Mouse (Mus musculus): ENCODE measurements around the gene Exoc4.
A peak's percentile ranks its signal among the peaks of the same experiment; 100 is the strongest.

Exoc4 gene

DNA sequence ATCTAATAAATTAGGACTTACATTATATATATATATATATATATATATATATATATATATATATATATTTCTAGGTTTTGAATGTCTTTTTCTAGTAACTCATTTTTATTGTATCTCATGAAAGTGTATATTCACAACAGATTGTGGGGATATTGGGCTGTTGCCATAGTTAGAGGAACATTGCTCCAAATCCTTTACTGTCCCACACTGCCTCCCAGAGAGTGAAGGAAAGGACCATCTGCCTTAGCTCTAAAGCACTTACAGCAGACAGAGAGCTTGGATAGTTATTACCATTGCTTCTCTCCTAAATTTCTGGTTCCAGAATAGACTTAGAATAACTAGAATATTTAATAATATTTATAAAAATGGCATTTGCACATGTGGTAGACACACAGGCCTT lies 512.7 kb downstream of the Exoc4 start:
- no peak for DNase-seq (ENCODE audit: low spot score in 2 of 2)

DNA sequence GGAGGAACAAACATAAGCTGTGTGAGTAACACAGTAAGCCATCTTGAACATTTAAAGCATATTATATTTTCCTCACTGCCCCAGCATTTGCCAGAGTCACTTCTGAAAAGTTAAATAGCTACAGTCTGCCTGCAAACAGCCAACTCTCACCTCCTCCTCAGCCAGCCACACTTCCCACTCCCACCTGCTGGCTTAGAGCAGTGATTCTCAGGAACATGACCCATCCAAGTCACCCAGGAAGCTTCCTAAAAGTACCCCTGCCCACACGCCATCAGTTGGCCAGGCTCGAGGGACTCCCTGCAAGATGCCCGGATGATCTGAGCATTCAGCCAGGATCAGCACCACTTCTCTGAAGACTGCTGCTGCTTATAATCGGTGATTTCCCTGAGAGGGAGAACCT lies 514.4 kb downstream of the Exoc4 start:
- DNase-seq (ENCODE audit: low spot score in 2 of 2), result peak; percentile 61 to 83

DNA sequence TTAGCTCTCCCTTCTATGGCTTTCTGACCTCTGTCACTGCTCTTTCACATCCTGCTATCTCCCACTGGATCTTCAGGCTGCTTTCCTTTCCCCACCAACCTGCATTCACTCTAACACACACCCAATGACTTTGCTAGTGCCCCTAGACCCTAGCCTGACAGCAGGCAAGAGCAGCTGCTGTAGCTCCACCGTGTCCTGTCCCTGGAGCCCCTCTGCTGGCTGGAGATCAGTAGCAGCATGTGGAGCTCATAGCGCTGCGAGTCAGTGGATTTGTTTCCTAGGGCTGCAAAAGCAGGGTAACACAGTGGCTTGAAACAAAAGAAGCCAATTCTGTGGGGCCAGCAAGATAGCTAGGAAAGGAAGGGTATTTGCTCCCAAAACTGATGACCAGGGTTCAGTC lies 515.1 kb downstream of the Exoc4 start:
- DNase-seq (ENCODE audit: low spot score in 2 of 2), result no peak

DNA sequence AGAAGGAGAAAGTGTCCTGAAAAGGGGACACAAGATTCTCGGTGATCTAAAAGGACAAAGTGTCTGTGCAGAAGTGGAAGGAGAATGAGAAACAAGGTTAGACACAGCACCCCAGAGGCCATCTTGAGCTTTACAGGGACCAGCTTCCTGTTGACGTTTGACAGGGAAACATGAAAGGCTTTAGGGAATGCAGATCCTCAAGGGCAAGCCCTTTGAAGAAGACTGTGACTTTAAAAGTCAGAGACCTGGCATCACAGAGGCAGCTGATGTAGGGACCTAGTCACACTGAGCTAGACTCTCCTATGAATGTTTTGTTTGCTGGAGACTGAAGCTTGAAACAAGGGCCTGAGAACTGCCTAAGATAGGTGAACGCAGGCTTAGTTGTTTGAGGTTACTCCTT lies 520.4 kb downstream of the Exoc4 start:
- no peak for DNase-seq (ENCODE audit: low spot score in 2 of 2)

DNA sequence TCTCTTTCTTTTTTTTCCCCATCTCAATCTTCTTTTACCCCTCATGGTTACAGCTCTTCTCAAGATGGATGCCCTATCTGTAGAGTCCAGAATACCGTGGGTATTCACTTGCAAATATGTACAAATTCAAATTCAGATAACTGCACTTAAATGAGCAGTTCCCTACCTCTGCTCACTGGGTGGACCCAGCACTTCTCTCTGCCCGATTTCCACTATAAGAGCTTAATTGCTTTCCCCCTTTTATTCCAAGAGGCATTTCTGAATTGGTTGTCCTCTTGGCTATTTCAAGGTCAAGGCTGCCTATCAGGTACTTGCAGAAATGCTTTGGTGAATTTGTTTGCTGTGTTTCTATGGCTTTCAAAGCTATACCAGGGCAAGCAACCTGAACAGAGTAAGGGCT lies 521.1 kb downstream of the Exoc4 start:
- DNase-seq (ENCODE audit: low spot score in 2 of 2), result no peak

DNA sequence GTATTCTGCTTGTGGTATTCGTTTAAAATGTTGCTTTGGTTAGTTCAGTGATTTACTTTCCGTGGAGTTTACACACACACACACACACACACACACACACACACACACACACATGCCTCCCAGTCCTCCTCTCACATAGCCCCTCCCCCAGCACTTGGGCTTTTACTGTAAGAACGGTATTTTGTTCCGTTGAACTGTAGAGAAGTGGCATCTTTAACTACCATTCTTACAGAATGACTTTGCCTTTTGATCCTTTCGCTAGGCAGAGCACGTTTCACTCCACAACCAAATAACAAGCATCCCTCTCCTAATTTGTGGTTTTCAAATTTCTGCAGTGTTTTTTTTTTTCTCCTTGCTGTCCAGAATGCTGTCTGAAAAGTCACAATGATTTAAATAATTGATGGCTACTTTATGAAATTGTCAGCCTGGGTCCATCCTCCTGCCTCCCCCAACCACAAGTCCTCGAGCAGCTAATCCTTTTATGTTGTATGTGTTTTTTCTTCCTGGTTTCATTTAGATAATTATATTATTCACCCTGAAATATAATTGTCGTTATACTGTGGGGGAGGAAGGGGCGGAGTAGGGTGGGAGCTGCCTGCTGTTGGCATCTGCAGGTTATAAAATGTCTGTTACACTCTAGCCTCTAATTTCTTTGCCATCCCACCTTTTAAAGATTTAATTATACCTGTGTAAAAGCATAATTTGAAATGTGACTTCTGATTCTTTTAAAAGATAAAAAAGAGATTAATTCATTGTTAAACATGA lies 523.8 kb downstream of the Exoc4 start:
- DNase-seq (ENCODE audit: low spot score in 2 of 2), result no peak

DNA sequence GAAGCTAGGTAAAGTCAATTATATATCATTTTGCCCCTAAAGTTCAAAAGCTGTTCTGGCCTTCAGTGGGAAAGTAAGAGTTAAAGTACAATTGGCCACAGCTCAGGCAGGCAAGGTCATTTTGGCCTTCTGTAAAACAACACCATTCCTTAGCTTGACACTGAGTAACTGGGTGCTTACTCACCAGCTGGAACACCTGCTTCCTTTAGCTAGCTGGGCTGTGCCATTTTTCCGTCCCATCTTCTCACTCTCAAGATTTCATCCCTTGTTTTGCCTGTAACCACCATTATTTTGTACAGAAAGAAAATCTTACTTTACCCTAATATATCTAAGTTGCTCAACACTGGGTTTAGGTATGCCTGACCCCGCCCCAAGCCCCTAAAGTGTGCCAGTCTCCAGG lies 543.7 kb downstream of the Exoc4 start:
- DNase-seq (ENCODE audit: low spot score in 2 of 2), result no peak

DNA sequence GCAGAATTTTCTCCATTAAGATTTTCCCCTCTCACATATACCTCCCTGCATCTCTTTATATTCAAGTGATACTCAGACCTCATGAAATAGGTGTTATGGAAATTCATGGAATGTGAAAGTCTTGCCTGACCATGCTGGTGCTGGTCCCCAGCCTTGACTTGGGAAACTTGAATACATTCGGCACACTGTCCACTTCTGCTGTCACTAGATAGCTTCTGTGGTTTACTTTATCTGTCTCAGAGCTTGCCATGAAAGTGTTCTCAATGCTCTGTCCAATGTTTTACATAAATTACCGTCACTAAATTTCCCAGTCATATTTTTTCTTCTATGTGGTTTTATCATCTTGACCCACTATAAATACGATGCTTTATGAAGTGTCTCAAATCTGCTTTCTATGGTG lies 552.4 kb downstream of the Exoc4 start:
- DNase-seq (ENCODE audit: low spot score in 2 of 2), result no peak

DNA sequence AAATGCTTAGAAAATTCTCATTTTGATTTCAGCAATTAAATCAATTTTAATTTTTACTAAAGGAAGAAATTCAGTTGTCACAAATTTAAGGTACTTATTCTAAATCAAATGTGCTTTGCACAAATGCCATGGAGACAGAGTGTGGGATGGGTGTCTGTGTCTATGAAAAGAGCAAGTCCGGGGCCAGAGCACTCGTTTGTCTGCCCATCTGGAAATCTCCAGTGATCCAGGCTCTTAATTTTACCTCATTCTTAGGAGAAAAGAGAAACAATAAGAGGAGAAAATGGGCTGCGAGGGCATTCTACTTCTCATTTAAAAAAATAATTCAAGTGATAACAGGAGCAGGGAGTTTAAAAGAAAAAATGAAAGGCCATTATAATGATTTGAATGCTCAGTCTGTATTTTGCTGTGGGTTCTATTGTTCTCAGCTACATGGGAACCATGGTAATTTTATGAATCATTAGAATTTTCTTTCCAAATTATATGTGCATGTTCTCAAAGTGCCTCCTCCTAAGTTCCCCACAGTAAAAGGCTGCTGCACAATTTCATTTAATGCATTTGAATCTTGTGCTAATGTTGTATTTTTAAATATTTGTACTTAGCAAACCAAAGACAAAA lies 554.7 kb downstream of the Exoc4 start:
- no peak for DNase-seq (ENCODE audit: low spot score in 2 of 2)

DNA sequence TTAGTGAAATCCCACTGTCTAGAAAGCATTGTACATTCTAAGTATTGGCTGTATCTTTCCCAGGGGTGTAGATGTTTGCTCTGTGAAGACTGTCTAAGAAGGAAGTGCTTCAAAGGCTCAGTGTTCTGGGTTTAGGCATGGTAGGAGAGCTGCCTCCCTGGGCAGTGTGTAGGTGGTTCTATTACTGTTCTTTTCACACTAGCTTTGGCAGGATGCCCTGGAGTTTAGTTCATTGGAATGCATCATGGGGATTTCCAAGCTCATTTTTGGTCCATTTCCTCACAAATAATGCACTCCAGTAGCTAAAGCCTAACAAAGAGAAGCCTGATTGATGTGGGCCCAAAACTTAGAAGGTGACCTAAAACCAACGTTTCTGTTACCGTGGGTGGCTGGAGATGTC lies 555.9 kb downstream of the Exoc4 start:
- peak; percentile 69 to 91 for DNase-seq (ENCODE audit: low spot score in 2 of 2)

DNA sequence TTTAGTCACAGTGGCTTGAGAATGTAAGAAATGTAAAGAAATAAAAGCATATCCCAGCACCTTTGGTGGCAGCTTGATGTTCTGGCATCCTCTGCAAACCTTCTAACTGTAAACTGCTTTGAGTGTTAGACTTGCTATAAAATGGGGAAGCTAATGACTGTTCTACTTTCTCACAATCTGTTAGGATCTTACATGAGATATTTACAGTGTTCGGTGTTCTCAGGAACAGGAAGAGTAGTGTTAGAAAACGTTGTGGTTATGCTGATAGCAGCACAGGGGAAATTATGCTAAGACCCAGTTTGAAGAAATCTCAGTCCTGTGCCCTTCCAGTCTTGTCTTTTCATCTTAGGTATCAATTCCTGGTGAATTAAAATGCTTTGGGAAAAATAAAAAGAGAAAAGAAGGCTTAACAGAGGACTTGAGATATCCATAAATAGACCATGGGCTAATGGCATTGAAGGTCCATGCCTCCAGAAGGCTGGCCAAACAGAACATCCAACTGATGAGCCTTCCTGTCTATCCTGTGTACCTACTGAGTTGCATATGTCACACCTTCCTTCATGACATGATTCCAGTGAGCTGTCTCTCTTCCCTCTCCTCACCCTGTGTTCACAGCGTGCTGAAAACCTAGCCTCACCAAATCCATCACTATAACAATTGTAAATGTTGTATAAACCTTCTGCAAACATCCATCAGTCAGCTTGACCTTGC lies 557.3 kb downstream of the Exoc4 start:
- DNase-seq (ENCODE audit: low spot score in 2 of 2), result no peak

DNA sequence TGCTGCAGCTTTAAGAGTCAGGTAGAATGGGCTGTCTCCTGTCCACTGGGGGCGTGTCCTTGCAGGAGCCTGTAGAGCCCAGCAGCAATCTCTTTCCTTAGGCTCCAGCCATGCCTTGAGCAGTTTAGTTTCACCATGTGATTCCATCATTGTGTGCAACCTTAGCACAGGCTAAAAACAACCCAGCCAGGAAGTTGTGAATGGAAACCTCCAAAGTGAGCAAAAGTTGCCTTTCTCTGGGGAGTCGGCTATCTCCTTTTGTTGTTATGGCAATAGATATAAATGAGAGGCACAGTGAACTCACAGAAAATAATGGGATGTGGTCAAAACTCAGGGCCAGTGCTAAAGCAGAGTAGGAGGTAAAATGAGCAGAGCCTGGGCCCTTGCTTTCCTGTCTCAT lies 565.5 kb downstream of the Exoc4 start:
- DNase-seq (ENCODE audit: low spot score in 2 of 2), result no peak

DNA sequence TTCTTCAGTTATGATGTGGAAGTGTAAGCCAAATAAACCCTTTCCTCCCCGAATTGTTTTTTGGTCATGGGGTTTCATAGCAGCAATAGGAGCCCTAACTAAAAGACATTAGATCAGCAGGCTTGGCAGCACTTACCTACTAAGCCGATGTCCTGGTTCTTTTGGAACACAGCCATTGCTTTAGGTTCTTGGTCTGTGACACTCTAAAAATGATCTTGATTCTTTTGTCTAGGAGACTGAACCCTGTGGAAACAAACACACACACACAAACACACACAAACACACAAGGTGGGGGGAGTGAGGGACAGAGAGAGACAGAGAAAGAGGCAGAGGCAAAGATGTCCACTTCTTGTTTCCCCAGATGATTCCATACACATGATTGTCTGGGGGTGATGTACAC lies 574.3 kb downstream of the Exoc4 start:
- DNase-seq (ENCODE audit: low spot score in 2 of 2), result no peak

DNA sequence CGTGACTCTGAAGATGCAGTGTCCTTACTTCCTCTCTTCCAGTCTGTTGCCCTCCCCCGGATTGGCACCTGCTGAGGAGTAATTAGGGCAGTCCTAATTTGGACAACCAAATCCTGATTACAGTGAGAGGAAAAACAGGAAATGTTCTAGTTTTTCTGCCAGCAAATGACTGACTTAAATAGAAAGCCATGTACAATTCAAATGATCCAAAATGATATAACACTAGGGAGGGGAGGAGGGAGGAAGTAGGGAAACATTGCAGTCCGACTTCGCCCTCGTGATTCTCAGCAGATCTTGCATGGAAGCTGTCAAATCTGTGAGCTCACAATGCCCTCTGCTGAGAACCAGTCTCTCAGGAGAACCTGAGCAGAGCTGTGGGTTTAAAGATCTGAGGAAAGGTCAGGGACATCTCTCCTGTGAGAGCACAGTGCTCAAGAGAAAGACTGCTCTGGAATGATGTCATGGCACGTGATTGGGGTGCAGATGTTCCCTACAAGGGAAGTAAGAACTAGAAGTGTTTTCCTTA lies 575.0 kb downstream of the Exoc4 start:
- DNase-seq (ENCODE audit: low spot score in 2 of 2), result peak; percentile 55 to 60

DNA sequence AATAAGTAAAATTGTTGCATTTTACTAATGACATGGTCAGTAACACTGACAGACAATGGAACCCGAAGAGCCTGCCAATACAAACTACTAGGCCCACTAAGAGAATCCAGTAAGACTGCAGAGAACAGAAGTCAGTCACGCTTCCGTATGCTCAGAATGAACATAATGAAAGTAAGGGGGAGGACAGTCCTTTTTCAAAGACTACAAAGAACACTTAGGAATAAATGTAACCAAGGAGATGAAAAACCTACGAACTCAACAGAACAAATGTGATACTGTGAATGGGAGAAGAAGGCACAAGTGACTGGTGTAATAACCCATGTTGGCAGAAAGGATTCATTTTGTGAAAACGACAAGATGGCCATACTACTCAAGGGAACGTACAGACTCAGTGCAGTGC lies 579.6 kb downstream of the Exoc4 start:
- no peak for DNase-seq (ENCODE audit: low spot score in 2 of 2)

DNA sequence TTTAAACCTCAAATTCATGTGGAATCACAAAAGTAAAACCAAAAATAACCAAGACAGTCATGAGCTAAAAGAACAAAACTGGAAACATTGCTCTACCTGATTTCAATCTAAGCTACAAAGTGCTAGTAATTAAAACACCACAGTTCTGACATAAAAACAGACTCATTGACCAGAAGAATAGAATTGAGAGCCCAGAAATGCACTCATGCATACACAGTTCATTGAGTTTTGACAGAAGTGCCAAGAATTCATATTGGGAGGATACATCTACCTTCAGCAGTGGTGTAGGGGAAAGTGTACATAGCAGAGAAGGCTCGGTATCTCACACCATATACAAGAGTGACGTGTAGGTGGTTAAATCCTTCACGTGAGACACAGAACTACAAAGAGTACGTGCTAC lies 580.4 kb downstream of the Exoc4 start:
- no peak for DNase-seq (ENCODE audit: low spot score in 2 of 2)

DNA sequence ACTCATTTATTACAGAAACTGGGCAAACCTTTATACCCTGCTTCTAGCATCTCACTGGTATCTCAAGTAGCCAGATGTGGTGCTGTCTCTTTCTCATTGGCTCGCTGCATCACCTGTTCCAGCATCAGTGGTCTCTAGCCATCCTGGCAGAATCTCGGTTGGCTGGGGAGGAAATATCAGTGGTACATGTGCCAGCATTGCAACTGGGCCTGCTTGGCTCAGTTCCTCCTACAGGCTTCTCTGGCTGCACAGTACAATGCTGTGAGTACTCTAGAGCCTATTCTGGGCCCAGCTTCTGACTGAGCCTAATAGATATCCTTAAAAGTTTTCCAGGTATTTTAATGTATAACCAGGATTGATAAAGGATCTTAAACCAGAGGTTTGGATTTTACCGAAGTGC lies 582.4 kb downstream of the Exoc4 start:
- DNase-seq (ENCODE audit: low spot score in 2 of 2), result no peak

DNA sequence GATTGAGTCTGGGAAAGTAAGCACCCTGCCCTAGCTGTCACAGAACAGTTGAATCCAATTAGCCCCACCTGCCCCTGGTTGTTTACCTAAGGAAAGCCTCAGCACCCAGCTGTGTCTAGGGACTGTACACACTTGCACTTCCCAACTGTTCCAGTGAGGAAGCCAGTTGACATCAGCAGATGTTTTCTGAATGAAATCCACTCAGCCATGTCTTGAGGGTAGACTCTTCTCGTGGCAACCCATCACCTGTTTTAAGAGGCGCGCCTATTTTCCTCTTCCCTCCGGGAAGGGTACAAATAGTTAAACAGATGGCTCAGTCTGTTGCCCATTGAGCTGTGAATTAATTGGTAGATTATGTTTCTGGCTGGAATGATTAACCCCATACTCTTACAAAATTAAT lies 584.1 kb downstream of the Exoc4 start:
- no peak for DNase-seq (ENCODE audit: low spot score in 2 of 2)

DNA sequence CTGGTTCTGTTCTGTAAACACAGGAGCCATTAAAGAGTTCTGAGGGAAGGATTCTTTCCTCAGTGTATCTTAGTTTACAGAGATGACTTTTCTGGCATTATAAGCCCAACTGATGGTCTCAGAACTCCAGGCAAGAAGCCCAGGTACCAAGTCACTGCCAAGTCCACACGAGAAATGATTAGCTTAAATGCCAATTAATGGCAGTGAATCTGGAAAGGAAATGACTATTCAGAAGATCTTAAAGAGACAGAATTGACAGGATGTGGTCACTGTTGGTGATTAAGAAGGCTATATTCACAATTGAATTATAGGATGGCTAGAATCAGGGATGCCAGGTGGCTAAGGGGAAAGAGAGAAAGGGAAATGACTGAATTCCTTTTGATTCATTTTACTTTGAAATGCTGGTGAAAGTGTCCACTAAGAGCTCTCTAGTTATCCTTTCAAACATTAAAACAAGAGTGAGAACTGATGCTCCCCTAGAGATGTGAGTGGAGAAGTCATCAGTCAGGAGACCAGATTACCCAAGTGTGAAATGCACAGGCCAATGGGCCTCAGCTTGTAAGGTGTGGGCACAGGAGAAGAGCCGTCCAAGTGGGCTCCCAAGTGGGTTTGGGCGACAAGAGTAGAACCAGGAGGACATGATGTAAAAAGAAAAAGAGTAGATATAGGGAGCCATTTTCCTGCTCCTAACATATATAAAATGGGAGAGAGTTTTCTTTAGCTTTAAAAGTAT lies 587.3 kb downstream of the Exoc4 start:
- no peak for DNase-seq (ENCODE audit: low spot score in 2 of 2)

DNA sequence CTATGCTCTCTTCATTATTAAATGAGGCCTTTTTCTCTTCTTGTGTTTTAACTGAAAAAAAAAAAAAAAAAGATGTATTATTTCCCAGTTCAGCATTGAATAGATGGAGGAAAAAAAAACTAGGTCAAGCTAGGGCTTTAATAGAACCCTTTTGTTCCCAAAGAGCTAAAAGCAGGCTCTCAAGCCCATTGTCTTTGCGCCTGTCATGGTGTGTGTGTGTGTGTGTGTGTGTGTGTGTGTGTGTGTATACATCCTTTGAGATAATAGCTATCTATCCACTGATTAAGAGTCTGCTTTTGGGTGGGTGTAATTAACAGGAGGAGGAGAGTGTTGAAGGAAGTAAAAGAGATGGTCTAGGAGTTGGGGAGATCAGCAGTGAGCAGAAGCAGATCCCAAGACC lies 594.0 kb downstream of the Exoc4 start:
- no peak for DNase-seq (ENCODE audit: low spot score in 2 of 2)

DNA sequence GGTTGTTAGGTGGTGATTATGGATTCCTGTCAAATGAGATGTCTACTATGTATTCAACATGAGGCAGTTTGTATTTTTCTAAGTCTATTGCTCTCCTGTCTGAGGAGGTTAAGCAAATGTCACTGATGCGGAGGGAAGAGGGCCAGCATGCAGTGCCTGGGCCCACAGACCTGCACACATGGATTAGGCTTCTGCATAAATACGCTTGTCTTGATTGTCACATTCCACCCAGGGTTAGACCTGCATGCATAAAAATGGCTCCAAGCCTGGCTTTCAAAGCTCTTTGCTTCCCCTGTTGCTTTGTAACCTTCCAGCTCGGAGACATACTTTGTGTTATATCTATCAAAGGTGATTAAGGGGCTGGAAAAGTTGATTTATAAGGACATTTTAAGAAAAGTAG lies 610.2 kb downstream of the Exoc4 start:
- no peak for DNase-seq (ENCODE audit: low spot score in 2 of 2)

DNA sequence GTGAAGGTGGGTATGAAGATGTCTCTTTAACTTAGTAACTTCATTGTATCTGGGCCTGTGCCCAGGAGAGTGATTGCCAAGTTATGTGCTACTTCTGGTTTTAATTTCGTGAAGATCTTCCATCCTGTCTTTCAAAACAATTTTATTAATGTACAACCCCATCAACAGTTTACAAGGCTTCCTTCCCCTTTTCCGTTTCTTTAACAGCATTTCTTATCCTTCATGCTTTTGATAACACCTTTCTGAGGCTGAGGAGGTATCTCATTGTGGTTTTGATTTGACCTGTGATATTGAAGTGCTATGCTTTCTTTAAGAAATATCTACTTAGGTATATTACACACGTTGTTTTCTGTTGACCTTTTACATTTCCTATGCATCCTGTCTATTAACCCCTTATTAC lies 616.9 kb downstream of the Exoc4 start:
- DNase-seq (ENCODE audit: low spot score in 2 of 2), result no peak
